Comparison of ENCODE assay signal across 17 mouse cellular contexts in genomic region chr9:101972314-101972713, GRCm38 (mm10).
DNase-seq lines count a peak whose midpoint lies in the region; ATAC-seq and TF ChIP-seq lines count a peak whose summit lies in the region.
"Had no signal": no experiment of that assay in that cellular context is flagged by ENCODE, and none has a peak within 500 bp of the region (broad histone marks: within the 10 kb centered on the region; RNA-seq: fewer than 3 reads in every experiment).

No protein-coding gene starts in this region.

- no peak overlapping the region for H3K27ac ChIP-seq in heart, embryonic 16.5 days (ENCODE audit: low read length)
- no peak overlapping the region for H3K27ac ChIP-seq in thymus, adult 2 months (ENCODE audit: control insufficient read depth, insufficient read depth, low read length)
- H3K27ac ChIP-seq in midbrain, embryonic 16.5 days (ENCODE audit: low read length) = no peak overlapping the region
- H3K27ac ChIP-seq: forebrain, embryonic 12.5 days; heart, embryonic 15.5 days; hindbrain, embryonic 14.5 days; layer of hippocampus, adult 2 months; midbrain, embryonic 15.5 days; stomach, embryonic 15.5 days had no signal

- H3K4me2 ChIP-seq in heart, embryonic 16.5 days (ENCODE audit: low read depth, low read length) = peak overlapping the region; percentile 31
- H3K4me2 ChIP-seq in midbrain, embryonic 16.5 days (ENCODE audit: low read length) = no peak overlapping the region
- H3K4me2 ChIP-seq: forebrain, embryonic 12.5 days; heart, embryonic 15.5 days; hindbrain, embryonic 14.5 days; midbrain, embryonic 15.5 days; stomach, embryonic 15.5 days had no signal

- no peaks in the 10 kb centered on the region for H3K36me3 ChIP-seq in heart, embryonic 16.5 days (ENCODE audit: control insufficient read depth, insufficient read depth)
- no peaks in the 10 kb centered on the region for H3K36me3 ChIP-seq in thymus, adult 2 months (ENCODE audit: control insufficient read depth, insufficient read depth, low read length)
- H3K36me3 ChIP-seq in midbrain, embryonic 16.5 days (ENCODE audit: control insufficient read depth, insufficient read depth, low read length) = peaks cover 6% of the 10 kb centered on the region; the same call in 1 of the 2 replicates
- H3K36me3 ChIP-seq: heart, embryonic 15.5 days; stomach, embryonic 15.5 days had no signal

- no peak for TF ChIP-seq CTCF in thymus, adult 2 months (IDR thresholded peaks at IDR 0.05; ENCODE audit: borderline replicate concordance, control insufficient read depth, extremely low read depth, insufficient read depth, low read length, poor library complexity)

- no peak for DNase-seq in heart, postnatal 25 days (ENCODE audit: low spot score)
- DNase-seq in CD4-positive helper T cell, adult 2 months (ENCODE audit: low read depth, low spot score) = peak; percentile 21
- peak; percentile 9 for DNase-seq in induced T-regulatory cell, adult 2 months (ENCODE audit: low read depth)
- peak; percentile 16 for DNase-seq in thymus, adult 2 months
- no peak for DNase-seq in adrenal gland, adult 18-20 months (ENCODE audit: low spot score in 2 of 2)
- no peak for DNase-seq in left cerebral cortex, postnatal 36 days (ENCODE audit: low spot score in 2 of 2)
- DNase-seq: adrenal gland, postnatal 36 days; gastrocnemius, postnatal 36 days had no signal

- ATAC-seq in heart, embryonic 16.5 days (replicated peaks; ENCODE audit: extremely low read depth, insufficient read depth, low FRiP score) = no peak
- ATAC-seq in midbrain, embryonic 16.5 days = no peak
- ATAC-seq: intestine, postnatal 0 days; midbrain, embryonic 15.5 days had no signal

- no peak overlapping the region for H3K9ac ChIP-seq in heart, embryonic 16.5 days (ENCODE audit: low read length)
- no peak overlapping the region for H3K9ac ChIP-seq in midbrain, embryonic 16.5 days (ENCODE audit: low read depth, low read length)
- H3K9ac ChIP-seq: forebrain, embryonic 12.5 days; heart, embryonic 15.5 days; hindbrain, embryonic 14.5 days; midbrain, embryonic 15.5 days; stomach, embryonic 15.5 days had no signal

- no peaks in the 10 kb centered on the region for H3K27me3 ChIP-seq in heart, embryonic 16.5 days (ENCODE audit: control insufficient read depth, insufficient read depth, low read length)
- no peaks in the 10 kb centered on the region for H3K27me3 ChIP-seq in thymus, adult 2 months (ENCODE audit: control insufficient read depth, insufficient read depth, low read length)
- H3K27me3 ChIP-seq in midbrain, embryonic 16.5 days (ENCODE audit: control insufficient read depth, insufficient read depth, low read depth, low read length) = no peaks in the 10 kb centered on the region
- H3K27me3 ChIP-seq: forebrain, embryonic 12.5 days; heart, embryonic 15.5 days; midbrain, embryonic 15.5 days; stomach, embryonic 15.5 days had no signal

- TF ChIP-seq POLR2A in thymus, adult 2 months (IDR thresholded peaks at IDR 0.05; ENCODE audit: control insufficient read depth, extremely low read depth, insufficient read depth, low read length, poor library complexity) = no peak

- H3K4me3 ChIP-seq in heart, embryonic 16.5 days (ENCODE audit: low read length) = no peak overlapping the region
- H3K4me3 ChIP-seq in thymus, adult 2 months (ENCODE audit: control insufficient read depth, insufficient read depth, low read length) = no peak overlapping the region
- no peak overlapping the region for H3K4me3 ChIP-seq in midbrain, embryonic 16.5 days (ENCODE audit: low read depth, low read length)
- H3K4me3 ChIP-seq: forebrain, embryonic 12.5 days; heart, embryonic 15.5 days; layer of hippocampus, adult 2 months; midbrain, embryonic 15.5 days; stomach, embryonic 15.5 days had no signal

- intact Hi-C loops in heart, postnatal 25 days (cut with DNase I) = no loop called here
- intact Hi-C loops in left cerebral cortex, postnatal 36 days (cut with DNase I) = no loop called here

- 52% methylated on average over 8 of the region's 8 CpGs for WGBS in heart, embryonic 16.5 days
- WGBS in thymus, adult 2 months = 11% methylated on average over 8 of the region's 8 CpGs
- 65% methylated on average over 8 of the region's 8 CpGs for WGBS in midbrain, embryonic 16.5 days

- H3K9me3 ChIP-seq in heart, embryonic 16.5 days (replicated peaks; ENCODE audit: control insufficient read depth, low read length) = no peaks in the 10 kb centered on the region
- H3K9me3 ChIP-seq in midbrain, embryonic 16.5 days (replicated peaks; ENCODE audit: control insufficient read depth, low read length, poor library complexity, severe bottlenecking) = no peaks in the 10 kb centered on the region
- H3K9me3 ChIP-seq: forebrain, embryonic 12.5 days; heart, embryonic 15.5 days; midbrain, embryonic 15.5 days; stomach, embryonic 15.5 days had no signal

- H3K4me1 ChIP-seq in heart, embryonic 16.5 days (ENCODE audit: control insufficient read depth, insufficient read depth, low read length) = no peaks in the 10 kb centered on the region
- peaks cover 9% of the 10 kb centered on the region for H3K4me1 ChIP-seq in thymus, adult 2 months (replicated peaks; ENCODE audit: control insufficient read depth, insufficient read depth, low read length)
- H3K4me1 ChIP-seq in midbrain, embryonic 16.5 days (ENCODE audit: control insufficient read depth, insufficient read depth, low read length) = peaks cover 9% of the 10 kb centered on the region
- H3K4me1 ChIP-seq: forebrain, embryonic 12.5 days; stomach, embryonic 15.5 days had no signal

Comparison
In these comparisons a context has a peak if more than half of its experiments do, and no peak if none do; other contexts are left out.
1. DNase-seq: peak in CD4-positive helper T cell, adult 2 months (single experiment), induced T-regulatory cell, adult 2 months (single experiment) and thymus, adult 2 months (single experiment); none in heart, postnatal 25 days (single experiment), adrenal gland, adult 18-20 months (0 of 2) and left cerebral cortex, postnatal 36 days (0 of 2).